Mouse (Mus musculus) CH12.LX (cell line): ENCODE measurements around the gene Srp9. TPM values are rescaled to one million over a fixed set of nuclear protein-coding genes. Genes with fewer than 3 reads are reported as not detected.
A peak's percentile ranks its signal among the peaks of the same experiment; 100 is the strongest.

Experiments used
- DNase-seq: peaks from one replicate; pipeline ENCODE4 v3.0.0-alpha.2; 2013; ENCODE audit errors: extremely low read depth
- H3K27ac ChIP-seq: 2 replicates; pipeline ENCODE4 v1.5.1; 2012; ENCODE audit warnings: low read depth, mild to moderate bottlenecking, control low read depth, moderate library complexity; ENCODE audit not compliant: insufficient read depth
- H3K27me3 ChIP-seq: replicated peaks from 2 replicates; pipeline ENCODE3; 2012; ENCODE audit warnings: inconsistent platforms
- H3K36me3 ChIP-seq, 2 experiments: replicated peaks in 1 of 2; 2 replicates each; pipeline versions ENCODE3 to v1.6.1; 2012; ENCODE audit warnings: inconsistent platforms in 1 of 2, low read length in 1 of 2, mild to moderate bottlenecking in 1 of 2, mixed read lengths in 1 of 2, moderate library complexity in 1 of 2; ENCODE audit not compliant: control insufficient read depth in 1 of 2, insufficient read depth in 1 of 2
- H3K4me1 ChIP-seq, 2 experiments: 2 replicates each; pipeline ENCODE4 v1.6.1; 2012; ENCODE audit warnings: inconsistent platforms in 1 of 2, moderate library complexity in 1 of 2; ENCODE audit not compliant: insufficient read depth in 2 of 2, control insufficient read depth in 1 of 2
- H3K4me2 ChIP-seq: 2 replicates; pipeline ENCODE4 v1.6.1; 2012; ENCODE audit warnings: low read depth, mild to moderate bottlenecking, control low read depth; ENCODE audit not compliant: poor library complexity, insufficient read depth, severe bottlenecking
- H3K4me3 ChIP-seq, 3 experiments: fragments of 150-350 bp in 1 of 3; sonication (generic) in 1 of 3; replicated peaks in 1 of 3; 2 replicates each; pipeline versions ENCODE3 to v1.5.1; 2011 to 2012; ENCODE audit warnings: low read depth in 2 of 3, low read length in 2 of 3, mild to moderate bottlenecking in 2 of 3, moderate library complexity in 2 of 3, control low read depth in 1 of 3, improper control_type of control experiment in 1 of 3, inconsistent platforms in 1 of 3, mixed read lengths in 1 of 3; ENCODE audit not compliant: poor library complexity in 1 of 3
- H3K79me2 ChIP-seq: replicated peaks from 2 replicates; pipeline ENCODE4 v1.6.1; 2012; ENCODE audit warnings: mild to moderate bottlenecking, moderate library complexity; ENCODE audit not compliant: control insufficient read depth, poor library complexity, insufficient read depth, severe bottlenecking; ENCODE audit errors: extremely low read depth
- H3K9ac ChIP-seq: 2 replicates; pipeline ENCODE4 v1.6.1; 2012; ENCODE audit warnings: low read depth, mild to moderate bottlenecking, control low read depth, moderate library complexity; ENCODE audit not compliant: insufficient read depth
- H3K9me3 ChIP-seq: replicated peaks from 2 replicates; pipeline ENCODE3; 2012; ENCODE audit warnings: low read length, inconsistent platforms, mixed read lengths
- BHLHE40 ChIP-seq: IDR thresholded peaks from 2 replicates; pipeline ENCODE4 v1.6.1; 2011; ENCODE audit warnings: mild to moderate bottlenecking, low read depth, low read length, improper control_type of control experiment
- CHD2 ChIP-seq: IDR thresholded peaks from 2 replicates; pipeline ENCODE4 v1.6.1; 2011; ENCODE audit warnings: low read length, improper control_type of control experiment
- CTCF ChIP-seq, 2 experiments: IDR thresholded peaks in 1 of 2; conservative IDR thresholded peaks in 1 of 2; 2 replicates each; pipeline ENCODE4 v1.5.1; 2011 to 2012; ENCODE audit warnings: low read depth in 2 of 2, low read length in 2 of 2, improper control_type of control experiment in 1 of 2, inconsistent platforms in 1 of 2, mild to moderate bottlenecking in 1 of 2, moderate library complexity in 1 of 2
- ELF1 ChIP-seq: IDR thresholded peaks from 2 replicates; pipeline ENCODE4 v1.6.1; 2014; ENCODE audit warnings: low read depth, mild to moderate bottlenecking, inconsistent platforms, low read length, improper control_type of control experiment
- EP300 ChIP-seq: IDR thresholded peaks from 2 replicates; pipeline ENCODE4 v1.6.1; 2011; ENCODE audit warnings: low read length, improper control_type of control experiment
- ETS1 ChIP-seq: conservative IDR thresholded peaks from 2 replicates; pipeline ENCODE4 v1.6.1; 2012; ENCODE audit warnings: low read depth, mild to moderate bottlenecking, inconsistent platforms, low read length, improper control_type of control experiment, moderate library complexity
- GABPA ChIP-seq: IDR thresholded peaks from 2 replicates; pipeline ENCODE4 v1.6.1; 2012; ENCODE audit warnings: low read depth, low read length, improper control_type of control experiment, inconsistent platforms; ENCODE audit not compliant: insufficient replicate concordance
- IRF4 ChIP-seq: IDR thresholded peaks from 2 replicates; pipeline ENCODE4 v1.6.1; 2014; ENCODE audit warnings: low read depth, mild to moderate bottlenecking, inconsistent platforms, low read length, improper control_type of control experiment
- JUN ChIP-seq: IDR thresholded peaks from 2 replicates; pipeline ENCODE4 v1.6.1; 2011; ENCODE audit warnings: low read depth, mild to moderate bottlenecking, low read length, improper control_type of control experiment, moderate library complexity; ENCODE audit not compliant: insufficient read depth
- JUND ChIP-seq: conservative IDR thresholded peaks from 2 replicates; pipeline ENCODE4 v1.6.1; 2011; ENCODE audit warnings: low read depth, low read length, improper control_type of control experiment
- MAFK ChIP-seq: IDR thresholded peaks from 2 replicates; pipeline ENCODE4 v1.6.1; 2011; ENCODE audit warnings: low read length, improper control_type of control experiment; ENCODE audit not compliant: insufficient replicate concordance
- MAZ ChIP-seq: IDR thresholded peaks from 2 replicates; pipeline ENCODE4 v1.6.1; 2012; ENCODE audit warnings: low read depth, mild to moderate bottlenecking, inconsistent platforms, low read length, improper control_type of control experiment, moderate library complexity
- MXI1 ChIP-seq: IDR thresholded peaks from 2 replicates; pipeline ENCODE4 v1.6.1; 2011; ENCODE audit warnings: mild to moderate bottlenecking, low read depth, low read length, improper control_type of control experiment
- MYC ChIP-seq: IDR thresholded peaks from 2 replicates; pipeline ENCODE4 v1.6.1; 2011; ENCODE audit warnings: low read depth, mild to moderate bottlenecking, improper control_type of control experiment, low read length
- NELFE ChIP-seq: IDR thresholded peaks from 2 replicates; pipeline ENCODE4 v1.6.1; 2011; ENCODE audit warnings: low read depth, low read length, improper control_type of control experiment
- NRF1 ChIP-seq: IDR thresholded peaks from 2 replicates; pipeline ENCODE4 v1.6.1; 2014; ENCODE audit warnings: low read depth, mild to moderate bottlenecking, inconsistent platforms, low read length, improper control_type of control experiment, moderate library complexity
- PAX5 ChIP-seq: IDR thresholded peaks from 2 replicates; pipeline ENCODE4 v1.6.1; 2012; ENCODE audit warnings: low read length, inconsistent platforms, mixed read lengths
- POLR2A ChIP-seq: IDR thresholded peaks from 2 replicates; pipeline ENCODE4 v1.6.1; 2011; ENCODE audit warnings: low read depth, mild to moderate bottlenecking, improper control_type of control experiment, low read length
- POLR2AphosphoS2 ChIP-seq: IDR thresholded peaks from 2 replicates; pipeline ENCODE4 v1.6.1; 2011; ENCODE audit warnings: low read depth, low read length, improper control_type of control experiment
- RAD21 ChIP-seq: IDR thresholded peaks from 2 replicates; pipeline ENCODE4 v1.6.1; 2011; ENCODE audit warnings: low read depth, mild to moderate bottlenecking, low read length, improper control_type of control experiment, moderate library complexity
- RCOR1 ChIP-seq: conservative IDR thresholded peaks from 2 replicates; pipeline ENCODE4 v1.6.1; 2012; ENCODE audit warnings: low read depth, mild to moderate bottlenecking, inconsistent platforms, low read length, improper control_type of control experiment
- SIN3A ChIP-seq: IDR thresholded peaks from 2 replicates; pipeline ENCODE4 v1.6.1; 2012; ENCODE audit warnings: low read length, improper control_type of control experiment, inconsistent platforms
- SMC3 ChIP-seq: IDR thresholded peaks from 2 replicates; pipeline ENCODE4 v1.6.1; 2011; ENCODE audit warnings: low read depth, low read length, improper control_type of control experiment
- TBP ChIP-seq: conservative IDR thresholded peaks from 2 replicates; pipeline ENCODE4 v1.6.1; 2011; ENCODE audit warnings: low read depth, low read length, improper control_type of control experiment
- TCF12 ChIP-seq: IDR thresholded peaks from 2 replicates; pipeline ENCODE4 v1.6.1; 2014; ENCODE audit warnings: low read depth, mild to moderate bottlenecking, inconsistent platforms, low read length, improper control_type of control experiment
- UBTF ChIP-seq: IDR thresholded peaks from 2 replicates; pipeline ENCODE4 v1.6.1; 2012; ENCODE audit warnings: low read depth, mild to moderate bottlenecking, inconsistent platforms, low read length, improper control_type of control experiment, moderate library complexity
- USF1 ChIP-seq: IDR thresholded peaks from 2 replicates; pipeline ENCODE4 v1.6.1; 2014; ENCODE audit warnings: low read depth, mild to moderate bottlenecking, inconsistent platforms, low read length, improper control_type of control experiment
- ZKSCAN1 ChIP-seq: IDR thresholded peaks from 2 replicates; pipeline ENCODE4 v1.6.1; 2012; ENCODE audit warnings: low read depth, inconsistent platforms, low read length, improper control_type of control experiment, borderline replicate concordance
- ZMIZ1 ChIP-seq: IDR thresholded peaks from 2 replicates; pipeline ENCODE4 v1.6.1; 2012; ENCODE audit warnings: low read depth, mild to moderate bottlenecking, inconsistent platforms, low read length, improper control_type of control experiment
- ZNF384 ChIP-seq: IDR thresholded peaks from 2 replicates; pipeline ENCODE4 v1.6.1; 2012; ENCODE audit warnings: low read depth, low read length, improper control_type of control experiment, inconsistent platforms
- dilution Hi-C: fragments of 300-500 bp; cut with MboI; formaldehyde crosslinking; loops from 2 replicates; pipeline ENCODE4 v1.14.3; 2020; ENCODE audit warnings: low sequenced_read_pairs; ENCODE audit not compliant: extremely low pct_unique_long_range_greater_than_20kb, extremely low pct_ligation_motif_present
- in situ Hi-C: fragments of 300-500 bp; cut with MboI; formaldehyde crosslinking; loops from 3 replicates; pipeline ENCODE4 v1.14.3; 2019; ENCODE audit warnings: low sequenced_read_pairs, low pct_ligation_motif_present, low pct_unique_long_range_greater_than_20kb, mixed read lengths
- polyA plus RNA-seq: library from polyadenylated mRNA; unstranded; fragments of >175 nt; gene quantifications from 2 replicates; pipeline ENCODE4 v1.2.1, GENCODE M21; 2012; ENCODE audit warnings: low read depth; ENCODE audit not compliant: insufficient read length
- total RNA-seq, 2 experiments: library from RNA; depleted of rRNA; stranded (reverse); fragments of 300-350 nt in 1 of 2; fragments of >200 nt in 1 of 2; gene quantifications; 2 replicates each; pipeline ENCODE4 v1.2.3; 2012 to 2014

Srp9 gene
- total and polyA plus RNA-seq, 3 experiments = 135 to 221 (median 138) TPM

DNA sequence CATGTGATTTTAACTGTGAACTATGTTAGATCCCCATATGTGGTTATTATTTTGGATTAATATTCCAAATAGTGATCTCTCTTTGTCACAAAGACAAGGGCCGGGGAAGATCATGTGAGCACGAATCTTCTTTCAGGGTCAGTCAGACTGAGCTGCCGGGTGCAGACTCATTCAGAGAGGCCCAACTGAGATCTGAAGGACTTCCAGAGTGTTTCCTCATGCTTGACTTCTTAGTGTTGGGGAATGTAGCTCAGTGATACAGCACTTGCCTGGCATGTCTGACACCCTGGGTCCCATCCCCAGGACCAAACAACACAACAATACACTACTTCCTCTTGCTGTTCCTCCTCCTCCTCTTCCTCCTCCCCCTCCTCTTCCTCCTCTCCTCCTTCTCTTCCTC is 37.2 kb upstream of the Srp9 start:
- H3K36me3 ChIP-seq = no peaks in the 10 kb centered on the region
- peak overlapping the region; percentile 56; the same call in 1 of the 2 replicates for H3K4me2 ChIP-seq
- peak overlapping the region; percentile 97 for H3K27ac ChIP-seq
- in situ Hi-C loops = loop anchor here (5.0 kb wide), 1 partner anchor 65 kb away; no protein-coding TSS in a partner anchor
- H3K79me2 ChIP-seq = no peaks in the 10 kb centered on the region; the same call in 1 of the 2 replicates
- peak overlapping the region; percentile 42 for H3K9ac ChIP-seq
- dilution Hi-C loops = no loop called here
- H3K4me3 ChIP-seq = peak overlapping the region in 1 of 3 experiments; percentile 38
- H3K9me3 ChIP-seq = no peaks in the 10 kb centered on the region
- no peaks in the 10 kb centered on the region for H3K27me3 ChIP-seq
- peaks cover 44 to 84% of the 10 kb centered on the region in 2 experiments for H3K4me1 ChIP-seq
- TF ChIP-seq NELFE (no peak), MXI1 (no peak; the same call in 1 of the 2 replicates), POLR2A (no peak), GABPA (no peak), NRF1 (no peak), BHLHE40 (no peak; the same call in 1 of the 2 replicates), CTCF (conservative IDR thresholded peaks at IDR 0.05 in 1 of 2, IDR thresholded peaks at IDR 0.05 in 1 of 2; ENCODE audit: low read depth in 2 of 2, low read length in 2 of 2) (no peak), MAFK (no peak), SIN3A (no peak), PAX5 (no peak), JUND (no peak), RCOR1 (no peak), CHD2 (no peak), JUN (no peak), POLR2AphosphoS2 (no peak), EP300 (no peak), ZKSCAN1 (no peak), UBTF (no peak), SMC3 (no peak), ZMIZ1 (no peak)
- no peak for DNase-seq

DNA sequence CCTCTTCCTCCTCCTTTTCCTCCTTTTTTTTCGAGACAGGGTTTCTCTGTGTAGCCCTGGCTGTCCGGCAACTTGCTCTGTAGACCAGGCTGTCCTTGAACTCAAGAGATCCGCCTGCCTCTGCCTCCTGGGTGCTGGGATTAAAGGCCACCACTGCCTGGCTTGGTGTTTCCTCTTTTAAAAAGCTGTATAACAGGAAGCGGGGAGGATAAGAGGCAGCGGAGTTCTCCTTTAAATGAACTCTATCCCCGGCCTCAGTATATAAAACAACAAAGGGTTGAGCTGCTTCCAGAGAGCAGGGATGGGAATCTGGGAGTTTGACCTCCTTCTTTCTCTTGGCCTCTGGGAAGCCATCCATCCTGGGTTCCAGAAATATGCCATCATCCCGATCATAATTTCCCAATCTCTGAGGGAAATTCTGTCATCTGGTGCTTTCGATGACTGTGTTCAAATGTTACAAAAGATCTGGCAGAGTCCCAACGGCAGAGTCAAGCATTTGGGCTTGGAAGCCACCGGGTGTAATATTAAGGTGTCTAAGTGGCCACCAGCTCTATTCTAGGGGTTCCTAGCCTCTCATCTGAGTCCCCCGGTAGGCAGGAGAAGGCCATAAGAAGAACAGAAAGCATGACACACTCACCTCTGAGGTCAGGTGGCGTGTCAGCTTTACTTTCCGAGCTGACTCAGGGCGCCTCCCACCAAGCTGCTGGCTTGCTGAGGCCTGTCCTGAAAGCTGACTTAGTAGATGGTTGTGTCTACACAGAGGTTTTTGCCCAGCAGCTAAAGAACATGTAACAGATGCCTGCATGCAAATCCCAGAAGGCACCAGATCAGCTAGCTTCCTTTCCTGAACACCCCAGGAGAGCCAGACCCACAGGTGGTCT is 36.5 kb upstream of the Srp9 start:
- Histone ChIP-seq H3K36me3 (no peaks in the 10 kb centered on the region), H3K27me3 (no peaks in the 10 kb centered on the region), H3K27ac (peak overlapping the region; percentile 97), H3K4me3 (peak overlapping the region in 2 of 3 experiments; percentile 32 to 38), H3K9ac (peak overlapping the region; percentile 75), H3K4me1 (peaks cover 44 to 83% of the 10 kb centered on the region in 2 experiments), H3K79me2 (no peaks in the 10 kb centered on the region; the same call in 1 of the 2 replicates), H3K9me3 (no peaks in the 10 kb centered on the region), H3K4me2 (peak overlapping the region; percentile 62)
- dilution Hi-C loops = no loop called here
- in situ Hi-C loops = loop anchor here (5.0 kb wide), 1 partner anchor 66 kb away; no protein-coding TSS in a partner anchor
- peak; percentile 93 for DNase-seq
- TF ChIP-seq USF1 (peak; percentile 56), MAZ (0 out of 2 replicates have a peak, but pooled peaks have one; percentile 0), BHLHE40 (peak; percentile 90), RCOR1 (peak; percentile 25; the same call in 1 of the 2 replicates), ELF1 (no peak), ZNF384 (no peak), ETS1 (peak; percentile 95), CTCF (conservative IDR thresholded peaks at IDR 0.05 in 1 of 2, IDR thresholded peaks at IDR 0.05 in 1 of 2; ENCODE audit: low read depth in 2 of 2, low read length in 2 of 2) (no peak; a peak in 1 of 4 replicates), MAFK (peak; percentile 89; the same call in 1 of the 2 replicates), RAD21 (peak; percentile 20), JUND (no peak), MYC (peak; percentile 80; the same call in 1 of the 2 replicates), JUN (peak; percentile 77), TCF12 (peak; percentile 92), POLR2A (peak; percentile 49; the same call in 1 of the 2 replicates), IRF4 (peak; percentile 98), TBP (peak; percentile 67; the same call in 1 of the 2 replicates)
